Mouse (Mus musculus): ENCODE results near the gene Irf1. TPM values are rescaled to one million over a fixed set of nuclear protein-coding genes. Genes with fewer than 3 reads are reported as not detected.

Irf1 gene
- total and polyA plus RNA-seq, 3 experiments, result 17.8 to 64.9 (median 23.6) TPM

DNA sequence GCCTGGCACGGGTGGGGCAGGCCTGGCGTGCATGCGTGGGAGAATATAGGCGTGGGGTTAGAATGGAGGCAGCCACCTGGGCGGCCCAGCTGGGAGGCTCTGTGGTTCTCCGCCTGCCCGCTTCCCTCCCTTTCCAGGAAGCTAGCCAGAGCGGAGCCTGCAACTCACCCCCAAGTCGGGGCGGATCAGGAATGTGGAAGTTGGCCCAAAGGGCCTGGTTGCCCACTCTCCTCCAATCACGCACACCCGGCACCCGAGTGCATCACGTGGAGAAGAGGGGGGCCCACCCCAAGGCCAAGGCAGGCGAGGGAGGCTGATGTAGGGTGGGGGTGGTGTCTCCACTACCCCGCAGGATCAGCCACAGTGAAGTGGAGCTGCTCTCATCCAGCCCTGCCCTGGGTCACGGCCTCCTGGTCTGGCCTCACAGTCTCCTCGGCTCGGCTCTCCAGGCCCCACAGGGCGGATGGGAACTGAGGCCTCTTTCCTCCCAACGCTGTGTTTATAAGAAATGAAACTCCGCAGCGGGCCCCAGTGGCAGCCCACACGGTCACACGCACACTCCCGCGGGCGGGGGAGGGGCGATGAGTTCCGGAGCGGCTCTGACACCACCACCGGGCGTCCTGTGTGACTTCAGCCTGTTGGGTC is 6.2 kb upstream of the Irf1 start (continued):
- TF ChIP-seq TCF12 (IDR thresholded peaks at IDR 0.05; ENCODE audit: low read depth, low read length), result peak; percentile 96
- no peak for TF ChIP-seq USF2 (conservative IDR thresholded peaks at IDR 0.05; ENCODE audit: low read depth, low read length)
- TF ChIP-seq BHLHE40 (IDR thresholded peaks at IDR 0.05; ENCODE audit: low read depth, low read length), result peak; percentile 98
- TF ChIP-seq IRF4 (IDR thresholded peaks at IDR 0.05; ENCODE audit: low read depth, low read length), result peak; percentile 96
- TF ChIP-seq SIN3A (IDR thresholded peaks at IDR 0.05; ENCODE audit: low read length), result peak; percentile 94
- no peak for TF ChIP-seq ZKSCAN1 (IDR thresholded peaks at IDR 0.05; ENCODE audit: borderline replicate concordance, low read depth, low read length)
- peak; percentile 93 for TF ChIP-seq CHD1 (IDR thresholded peaks at IDR 0.05; ENCODE audit: low read depth, low read length)
- peak; percentile 44; the same call in 1 of the 2 replicates for TF ChIP-seq MAX (IDR thresholded peaks at IDR 0.05; ENCODE audit: low read length)
- TF ChIP-seq JUND (conservative IDR thresholded peaks at IDR 0.05; ENCODE audit: low read depth, low read length), result no peak
- TF ChIP-seq HCFC1 (IDR thresholded peaks at IDR 0.05; ENCODE audit: low read depth, low read length), result peak; percentile 70
- TF ChIP-seq ZC3H11A (IDR thresholded peaks at IDR 0.05; ENCODE audit: low read depth, low read length), result no peak
- no peak for TF ChIP-seq JUN (IDR thresholded peaks at IDR 0.05; ENCODE audit: insufficient read depth, low read depth, low read length)
- peak; percentile 21 for TF ChIP-seq RAD21 (IDR thresholded peaks at IDR 0.05; ENCODE audit: low read depth, low read length)
- peak; percentile 92 for TF ChIP-seq ETS1 (conservative IDR thresholded peaks at IDR 0.05; ENCODE audit: low read depth, low read length)
- TF ChIP-seq MXI1 (IDR thresholded peaks at IDR 0.05; ENCODE audit: low read depth, low read length), result peak; percentile 79; the same call in 1 of the 2 replicates
- peak; percentile 84; the same call in 1 of the 2 replicates for TF ChIP-seq POLR2AphosphoS2 (IDR thresholded peaks at IDR 0.05; ENCODE audit: low read depth, low read length)
- peak; percentile 71 for TF ChIP-seq POLR2A (IDR thresholded peaks at IDR 0.05; ENCODE audit: low read depth, low read length)

DNA sequence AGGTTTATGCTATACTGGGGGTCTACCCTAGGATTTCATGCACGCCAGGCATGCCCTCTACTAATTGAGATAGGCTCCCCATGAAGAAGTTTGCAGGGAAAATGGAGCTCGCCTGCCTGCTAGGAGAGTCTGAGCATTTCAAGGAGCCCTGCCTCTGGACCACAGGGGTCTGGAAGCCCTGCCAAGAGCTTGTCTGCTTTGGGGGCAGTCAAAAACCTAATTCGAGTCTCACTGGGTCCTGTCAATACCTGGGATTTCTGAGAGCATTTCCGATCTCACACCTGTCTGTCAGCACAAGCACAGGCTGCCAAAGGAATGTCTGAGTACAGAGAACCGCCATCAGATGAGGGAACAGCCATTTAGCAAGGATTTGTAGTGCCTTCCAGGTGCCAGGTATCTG is 5.2 kb upstream of the Irf1 start:
- Histone ChIP-seq H3K4me1 (ENCODE audit: control insufficient read depth in 1 of 2, insufficient read depth in 2 of 2) (peaks cover 27 to 87% of the 10 kb centered on the region in 2 experiments), H3K79me2 (replicated peaks; ENCODE audit: control insufficient read depth, extremely low read depth, insufficient read depth, poor library complexity, severe bottlenecking) (no peaks in the 10 kb centered on the region), H3K9me3 (replicated peaks; ENCODE audit: low read length) (no peaks in the 10 kb centered on the region), H3K27me3 (replicated peaks) (peaks cover 7% of the 10 kb centered on the region), H3K9ac (ENCODE audit: insufficient read depth, low read depth) (no peak overlapping the region), H3K4me3 (replicated peaks in 1 of 3; ENCODE audit: low read depth in 2 of 3, low read length in 2 of 3, poor library complexity in 1 of 3) (no peak overlapping the region), H3K27ac (ENCODE audit: insufficient read depth, low read depth) (no peak overlapping the region), H3K4me2 (ENCODE audit: insufficient read depth, low read depth, poor library complexity, severe bottlenecking) (no peak overlapping the region), H3K36me3 (replicated peaks in 1 of 2; ENCODE audit: control insufficient read depth in 1 of 2, insufficient read depth in 1 of 2, low read length in 1 of 2) (no peaks in the 10 kb centered on the region)
- TF ChIP-seq GABPA (IDR thresholded peaks at IDR 0.05; ENCODE audit: insufficient replicate concordance, low read depth, low read length) (no peak), RAD21 (IDR thresholded peaks at IDR 0.05; ENCODE audit: low read depth, low read length) (no peak), ZKSCAN1 (IDR thresholded peaks at IDR 0.05; ENCODE audit: borderline replicate concordance, low read depth, low read length) (no peak), POLR2A (IDR thresholded peaks at IDR 0.05; ENCODE audit: low read depth, low read length) (no peak), MYC (IDR thresholded peaks at IDR 0.05; ENCODE audit: low read depth, low read length) (no peak), NRF1 (IDR thresholded peaks at IDR 0.05; ENCODE audit: low read depth, low read length) (no peak), ELF1 (IDR thresholded peaks at IDR 0.05; ENCODE audit: low read depth, low read length) (no peak), CHD2 (IDR thresholded peaks at IDR 0.05; ENCODE audit: low read length) (no peak), ZC3H11A (IDR thresholded peaks at IDR 0.05; ENCODE audit: low read depth, low read length) (no peak), HCFC1 (IDR thresholded peaks at IDR 0.05; ENCODE audit: low read depth, low read length) (no peak), EP300 (IDR thresholded peaks at IDR 0.05; ENCODE audit: low read length) (no peak), ZMIZ1 (IDR thresholded peaks at IDR 0.05; ENCODE audit: low read depth, low read length) (no peak), MAZ (IDR thresholded peaks at IDR 0.05; ENCODE audit: low read depth, low read length) (no peak), MAFK (IDR thresholded peaks at IDR 0.05; ENCODE audit: insufficient replicate concordance, low read length) (no peak), MAX (IDR thresholded peaks at IDR 0.05; ENCODE audit: low read length) (no peak), JUN (IDR thresholded peaks at IDR 0.05; ENCODE audit: insufficient read depth, low read depth, low read length) (no peak), UBTF (IDR thresholded peaks at IDR 0.05; ENCODE audit: low read depth, low read length) (no peak), ETS1 (conservative IDR thresholded peaks at IDR 0.05; ENCODE audit: low read depth, low read length) (no peak), E2F4 (IDR thresholded peaks at IDR 0.05; ENCODE audit: insufficient replicate concordance, low read depth, low read length) (no peak), IRF4 (IDR thresholded peaks at IDR 0.05; ENCODE audit: low read depth, low read length) (no peak)
- in situ Hi-C loops (cut with MboI; ENCODE audit: low pct_ligation_motif_present, low pct_unique_long_range_greater_than_20kb, low sequenced_read_pairs) (loop anchor here (5.0 kb wide), 2 partner anchors 33 to 78 kb away; no protein-coding TSS in a partner anchor), dilution Hi-C loops (cut with MboI; ENCODE audit: extremely low pct_ligation_motif_present, extremely low pct_unique_long_range_greater_than_20kb, low sequenced_read_pairs) (no loop called here)
- no peak for DNase-seq (ENCODE audit: extremely low read depth)
